Mouse (Mus musculus): ENCODE data around the gene Astn2. TPM values are rescaled to one million over a fixed set of nuclear protein-coding genes. Genes with fewer than 3 reads are reported as not detected.

The Astn2 gene
- polyA plus RNA-seq, 1 experiment = not detected

GRCm38 (mm10) chr4:65814176-65814535, 590.3 kb downstream of the Astn2 start:
- H3K36me3 ChIP-seq (ENCODE audit: control insufficient read depth, insufficient read depth) = no peaks in the 10 kb centered on the region
- no peaks in the 10 kb centered on the region for H3K79me2 ChIP-seq (ENCODE audit: control insufficient read depth, insufficient read depth)
- no peak overlapping the region for H3K4me3 ChIP-seq (ENCODE audit: insufficient read depth, poor library complexity, severe bottlenecking)
- no peaks in the 10 kb centered on the region for H3K27me3 ChIP-seq (ENCODE audit: control insufficient read depth, insufficient read depth, insufficient read length)
- TF ChIP-seq CTCF (IDR thresholded peaks at IDR 0.05; ENCODE audit: control insufficient read depth, insufficient read depth, insufficient read length) = no peak
- no peak for TF ChIP-seq MYOD1 (IDR thresholded peaks at IDR 0.05; ENCODE audit: control insufficient read depth, insufficient read length, low read depth)
- TF ChIP-seq MAX (IDR thresholded peaks at IDR 0.05) = no peak
- TF ChIP-seq MYOG (IDR thresholded peaks at IDR 0.05; ENCODE audit: control insufficient read depth, extremely low read depth, insufficient read length) = no peak
- no peak for TF ChIP-seq FOSL1 (IDR thresholded peaks at IDR 0.05; ENCODE audit: insufficient read depth, low read length, poor library complexity, severe bottlenecking)
- TF ChIP-seq USF1 (IDR thresholded peaks at IDR 0.05; ENCODE audit: low read depth) = no peak
- TF ChIP-seq CEBPB (IDR thresholded peaks at IDR 0.05; ENCODE audit: low read depth) = no peak
- H3K79me3 ChIP-seq (ENCODE audit: low read depth) = no peaks in the 10 kb centered on the region
- H3ac ChIP-seq (ENCODE audit: control insufficient read depth, insufficient read length, low read depth) = no peak overlapping the region

GRCm38 (mm10) chr4:65813500-65814175, 590.8 kb downstream of the Astn2 start:
- H3K79me2 ChIP-seq (ENCODE audit: control insufficient read depth, insufficient read depth) = no peaks in the 10 kb centered on the region
- H3K36me3 ChIP-seq (ENCODE audit: control insufficient read depth, insufficient read depth) = no peaks in the 10 kb centered on the region
- no peaks in the 10 kb centered on the region for H3K27me3 ChIP-seq (ENCODE audit: control insufficient read depth, insufficient read depth, insufficient read length)
- TF ChIP-seq USF1 (IDR thresholded peaks at IDR 0.05; ENCODE audit: low read depth) (no peak), CTCF (IDR thresholded peaks at IDR 0.05; ENCODE audit: control insufficient read depth, insufficient read depth, insufficient read length) (no peak), FOSL1 (IDR thresholded peaks at IDR 0.05; ENCODE audit: insufficient read depth, low read length, poor library complexity, severe bottlenecking) (no peak), CEBPB (IDR thresholded peaks at IDR 0.05; ENCODE audit: low read depth) (no peak), MYOD1 (IDR thresholded peaks at IDR 0.05; ENCODE audit: control insufficient read depth, insufficient read length, low read depth) (no peak), MYOG (IDR thresholded peaks at IDR 0.05; ENCODE audit: control insufficient read depth, extremely low read depth, insufficient read length) (no peak), MAX (IDR thresholded peaks at IDR 0.05) (no peak)
- no peak overlapping the region for H3ac ChIP-seq (ENCODE audit: control insufficient read depth, insufficient read length, low read depth)
- H3K4me3 ChIP-seq (ENCODE audit: insufficient read depth, poor library complexity, severe bottlenecking) = no peak overlapping the region
- no peaks in the 10 kb centered on the region for H3K79me3 ChIP-seq (ENCODE audit: low read depth)

- no peak overlapping the region for H3ac ChIP-seq (ENCODE audit: control insufficient read depth, insufficient read length, low read depth)
- H3K79me2 ChIP-seq (ENCODE audit: control insufficient read depth, insufficient read depth) = no peaks in the 10 kb centered on the region
- no peaks in the 10 kb centered on the region for H3K79me3 ChIP-seq (ENCODE audit: low read depth)
- TF ChIP-seq CEBPB (IDR thresholded peaks at IDR 0.05; ENCODE audit: low read depth) (no peak), MYOD1 (IDR thresholded peaks at IDR 0.05; ENCODE audit: control insufficient read depth, insufficient read length, low read depth) (no peak), USF1 (IDR thresholded peaks at IDR 0.05; ENCODE audit: low read depth) (no peak), CTCF (IDR thresholded peaks at IDR 0.05; ENCODE audit: control insufficient read depth, insufficient read depth, insufficient read length) (no peak), MYOG (IDR thresholded peaks at IDR 0.05; ENCODE audit: control insufficient read depth, extremely low read depth, insufficient read length) (no peak), MAX (IDR thresholded peaks at IDR 0.05) (no peak), FOSL1 (IDR thresholded peaks at IDR 0.05; ENCODE audit: insufficient read depth, low read length, poor library complexity, severe bottlenecking) (no peak)
- no peaks in the 10 kb centered on the region for H3K36me3 ChIP-seq (ENCODE audit: control insufficient read depth, insufficient read depth)
- no peaks in the 10 kb centered on the region for H3K27me3 ChIP-seq (ENCODE audit: control insufficient read depth, insufficient read depth, insufficient read length)
- H3K4me3 ChIP-seq (ENCODE audit: insufficient read depth, poor library complexity, severe bottlenecking) = no peak overlapping the region
Measured at GRCm38 (mm10) chr4:65807341-65807740, 597.1 kb downstream of the Astn2 start.

GRCm38 (mm10) chr4:65801204-65801603, 603.2 kb downstream of the Astn2 start:
- H3K36me3 ChIP-seq (ENCODE audit: control insufficient read depth, insufficient read depth) = no peaks in the 10 kb centered on the region
- H3ac ChIP-seq (ENCODE audit: control insufficient read depth, insufficient read length, low read depth) = no peak overlapping the region
- TF ChIP-seq MAX (IDR thresholded peaks at IDR 0.05) (no peak), FOSL1 (IDR thresholded peaks at IDR 0.05; ENCODE audit: insufficient read depth, low read length, poor library complexity, severe bottlenecking) (no peak), MYOG (IDR thresholded peaks at IDR 0.05; ENCODE audit: control insufficient read depth, extremely low read depth, insufficient read length) (no peak), USF1 (IDR thresholded peaks at IDR 0.05; ENCODE audit: low read depth) (no peak), MYOD1 (IDR thresholded peaks at IDR 0.05; ENCODE audit: control insufficient read depth, insufficient read length, low read depth) (no peak), CEBPB (IDR thresholded peaks at IDR 0.05; ENCODE audit: low read depth) (no peak), CTCF (IDR thresholded peaks at IDR 0.05; ENCODE audit: control insufficient read depth, insufficient read depth, insufficient read length) (no peak)
- no peaks in the 10 kb centered on the region for H3K79me2 ChIP-seq (ENCODE audit: control insufficient read depth, insufficient read depth)
- H3K79me3 ChIP-seq (ENCODE audit: low read depth) = no peaks in the 10 kb centered on the region
- no peaks in the 10 kb centered on the region for H3K27me3 ChIP-seq (ENCODE audit: control insufficient read depth, insufficient read depth, insufficient read length)
- no peak overlapping the region for H3K4me3 ChIP-seq (ENCODE audit: insufficient read depth, poor library complexity, severe bottlenecking)

- H3K79me3 ChIP-seq (ENCODE audit: low read depth) = no peaks in the 10 kb centered on the region
- no peak overlapping the region for H3K4me3 ChIP-seq (ENCODE audit: insufficient read depth, poor library complexity, severe bottlenecking)
- TF ChIP-seq CEBPB (IDR thresholded peaks at IDR 0.05; ENCODE audit: low read depth) (no peak), MYOD1 (IDR thresholded peaks at IDR 0.05; ENCODE audit: control insufficient read depth, insufficient read length, low read depth) (no peak), MAX (IDR thresholded peaks at IDR 0.05) (no peak), MYOG (IDR thresholded peaks at IDR 0.05; ENCODE audit: control insufficient read depth, extremely low read depth, insufficient read length) (no peak), FOSL1 (IDR thresholded peaks at IDR 0.05; ENCODE audit: insufficient read depth, low read length, poor library complexity, severe bottlenecking) (no peak), USF1 (IDR thresholded peaks at IDR 0.05; ENCODE audit: low read depth) (no peak), CTCF (IDR thresholded peaks at IDR 0.05; ENCODE audit: control insufficient read depth, insufficient read depth, insufficient read length) (no peak)
- no peaks in the 10 kb centered on the region for H3K27me3 ChIP-seq (ENCODE audit: control insufficient read depth, insufficient read depth, insufficient read length)
- no peak overlapping the region for H3ac ChIP-seq (ENCODE audit: control insufficient read depth, insufficient read length, low read depth)
- no peaks in the 10 kb centered on the region for H3K36me3 ChIP-seq (ENCODE audit: control insufficient read depth, insufficient read depth)
- H3K79me2 ChIP-seq (ENCODE audit: control insufficient read depth, insufficient read depth) = no peaks in the 10 kb centered on the region
Measured at GRCm38 (mm10) chr4:65791051-65791450, 613.4 kb downstream of the Astn2 start.
